Mouse (Mus musculus): ENCODE results near the gene Nin. TPM values are rescaled to one million over a fixed set of nuclear protein-coding genes. Genes with fewer than 3 reads are reported as not detected.

Nin gene
- polyA plus RNA-seq, 1 experiment from 2014 or later, result 11.6 TPM

DNA sequence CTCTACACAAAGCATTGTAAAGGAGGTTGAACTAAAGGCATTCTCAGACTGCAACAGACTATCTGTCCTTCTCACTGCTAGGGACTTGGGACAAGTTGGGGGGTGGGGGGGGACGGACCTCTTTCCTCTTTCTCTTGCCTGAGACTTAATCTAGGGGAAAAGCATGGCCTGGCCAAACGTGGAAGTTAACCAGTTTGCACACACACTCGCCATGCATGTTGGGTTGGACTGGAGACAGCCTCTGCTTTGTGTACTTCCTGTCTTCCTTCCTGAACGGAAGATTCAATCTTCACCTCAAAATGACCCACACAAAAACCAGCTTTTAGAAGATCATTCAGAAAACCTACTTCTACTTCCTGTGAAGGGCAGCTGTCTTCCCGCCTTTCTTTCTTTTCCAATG, 11.7 kb downstream of the Nin start:
- H3K27me3 ChIP-seq (replicated peaks), result no peaks in the 10 kb centered on the region
- H3K4me3 ChIP-seq (replicated peaks), result no peak overlapping the region
- no peak for ATAC-seq (ENCODE audit: insufficient read depth, low FRiP score, low read depth)
- H3K4me2 ChIP-seq, result no peak overlapping the region
- H3K9ac ChIP-seq, result no peak overlapping the region
- H3K9me3 ChIP-seq, result no peaks in the 10 kb centered on the region
- H3K27ac ChIP-seq, result no peak overlapping the region
- WGBS, result 70% methylated on average over 5 of the region's 5 CpGs
- peaks cover 8% of the 10 kb centered on the region; the same call in 1 of the 2 replicates for H3K4me1 ChIP-seq
- no peaks in the 10 kb centered on the region for H3K36me3 ChIP-seq

DNA sequence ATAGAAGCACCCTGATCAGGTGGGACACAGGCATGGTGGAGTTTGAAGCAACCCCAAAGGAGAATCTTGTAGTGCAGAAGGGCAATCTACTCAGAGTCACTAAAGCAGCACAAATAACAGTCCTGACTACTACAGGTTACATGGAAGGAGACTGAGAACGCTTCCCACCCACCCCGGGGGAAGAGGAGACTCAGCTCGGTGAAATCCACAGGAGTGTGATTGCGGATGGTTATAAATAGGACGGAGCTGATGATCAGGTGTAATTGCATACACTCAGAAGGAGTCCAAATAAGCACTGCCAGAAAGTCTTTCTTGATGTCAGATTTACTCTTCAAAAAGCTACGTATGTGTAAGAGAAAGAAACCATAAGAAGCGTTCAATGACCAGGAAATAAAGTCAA, 15.6 kb downstream of the Nin start:
- Histone ChIP-seq H3K9ac (no peak overlapping the region), H3K36me3 (no peaks in the 10 kb centered on the region), H3K27me3 (replicated peaks) (no peaks in the 10 kb centered on the region), H3K4me2 (no peak overlapping the region), H3K9me3 (no peaks in the 10 kb centered on the region), H3K4me3 (replicated peaks) (no peak overlapping the region), H3K27ac (no peak overlapping the region), H3K4me1 (no peaks in the 10 kb centered on the region)
- no peak for ATAC-seq (ENCODE audit: insufficient read depth, low FRiP score, low read depth)
- 84% methylated on average over 7 of the region's 7 CpGs for WGBS

DNA sequence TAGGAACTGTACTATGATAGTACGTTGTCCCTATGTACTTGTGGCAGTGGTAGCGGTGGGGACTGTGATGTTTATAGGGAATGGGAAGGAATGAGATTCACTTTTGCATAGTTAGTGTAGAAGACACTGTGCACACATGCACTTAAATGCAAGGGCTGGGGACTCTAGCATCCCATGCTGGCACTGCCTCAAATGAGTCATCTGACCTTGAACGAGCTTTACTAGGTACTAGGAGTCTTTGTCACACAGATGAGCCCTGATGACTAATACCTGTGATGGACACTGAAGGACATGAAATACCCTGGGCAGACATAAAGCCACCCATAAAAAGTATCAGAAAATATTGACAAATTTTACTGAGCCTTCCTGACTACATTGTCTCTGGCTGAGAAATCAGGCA, 16.2 kb downstream of the Nin start:
- WGBS, result 83% methylated on average over 3 of the region's 3 CpGs
- Histone ChIP-seq H3K4me3 (replicated peaks) (no peak overlapping the region), H3K4me1 (no peaks in the 10 kb centered on the region), H3K36me3 (no peaks in the 10 kb centered on the region), H3K27ac (no peak overlapping the region), H3K27me3 (replicated peaks) (no peaks in the 10 kb centered on the region), H3K9ac (no peak overlapping the region), H3K9me3 (no peaks in the 10 kb centered on the region), H3K4me2 (no peak overlapping the region)
- no peak for ATAC-seq (ENCODE audit: insufficient read depth, low FRiP score, low read depth)

DNA sequence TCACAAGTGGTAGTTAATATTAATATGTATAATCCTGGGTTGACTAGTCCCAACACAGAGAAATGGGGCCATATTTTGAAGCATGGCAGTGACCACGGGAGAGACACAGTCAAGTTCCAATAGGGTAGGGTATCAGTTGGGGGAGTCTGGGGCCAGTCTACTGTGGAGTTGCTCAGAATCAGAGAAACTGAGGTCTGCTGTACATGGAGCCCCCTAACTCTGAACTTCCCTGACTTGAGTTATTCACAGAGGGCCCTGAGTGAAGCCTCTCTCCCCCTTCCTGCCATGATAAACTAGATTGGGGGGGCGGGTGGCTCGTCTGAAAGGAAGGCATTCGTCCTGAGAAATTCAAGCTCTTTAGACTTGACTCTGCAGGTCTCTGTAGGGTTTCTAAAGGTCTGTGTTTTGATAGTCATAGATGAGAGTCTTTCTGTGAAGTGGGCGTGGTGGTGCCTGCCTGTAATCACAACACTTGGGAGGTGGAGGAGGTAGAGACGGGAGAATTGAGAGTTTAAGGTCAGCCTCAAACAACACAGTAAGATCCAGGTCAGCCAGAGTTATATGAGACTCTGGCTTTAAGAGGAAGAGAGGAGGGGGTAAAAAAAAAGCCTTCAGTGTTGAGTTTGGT, 20.1 kb downstream of the Nin start:
- Histone ChIP-seq H3K27me3 (replicated peaks) (no peaks in the 10 kb centered on the region), H3K36me3 (no peaks in the 10 kb centered on the region), H3K4me3 (replicated peaks) (no peak overlapping the region), H3K4me2 (no peak overlapping the region), H3K27ac (no peak overlapping the region), H3K9ac (no peak overlapping the region), H3K9me3 (no peaks in the 10 kb centered on the region), H3K4me1 (no peaks in the 10 kb centered on the region)
- ATAC-seq (ENCODE audit: insufficient read depth, low FRiP score, low read depth), result no peak
- 75% methylated on average over 6 of the region's 6 CpGs for WGBS

DNA sequence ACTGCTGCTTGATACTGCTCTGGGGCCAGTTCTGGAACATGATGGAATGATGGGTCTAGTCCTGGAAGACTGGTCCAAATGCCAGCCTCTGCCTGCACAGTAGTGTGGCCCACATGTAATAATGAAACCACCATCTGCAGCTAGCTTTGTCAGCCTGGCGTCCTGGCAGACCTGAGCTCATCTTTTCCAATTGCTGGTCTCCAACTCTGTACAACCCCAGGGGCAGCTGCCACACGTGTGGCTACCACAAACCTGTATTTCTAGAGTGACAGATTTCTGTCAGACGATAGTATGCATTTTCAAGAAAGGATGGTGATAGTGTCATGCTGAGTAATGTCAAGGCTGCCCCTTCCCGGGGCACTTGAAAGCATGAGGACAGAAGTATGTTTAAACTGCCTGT, 25.2 kb downstream of the Nin start:
- Histone ChIP-seq H3K9ac (no peak overlapping the region), H3K4me2 (no peak overlapping the region), H3K4me3 (replicated peaks) (no peak overlapping the region), H3K27me3 (replicated peaks) (no peaks in the 10 kb centered on the region), H3K36me3 (no peaks in the 10 kb centered on the region; the same call in 1 of the 2 replicates), H3K27ac (no peak overlapping the region), H3K4me1 (no peaks in the 10 kb centered on the region; the same call in 1 of the 2 replicates), H3K9me3 (no peaks in the 10 kb centered on the region)
- no peak for ATAC-seq (ENCODE audit: insufficient read depth, low FRiP score, low read depth)
- WGBS, result 83% methylated on average over 4 of the region's 4 CpGs

DNA sequence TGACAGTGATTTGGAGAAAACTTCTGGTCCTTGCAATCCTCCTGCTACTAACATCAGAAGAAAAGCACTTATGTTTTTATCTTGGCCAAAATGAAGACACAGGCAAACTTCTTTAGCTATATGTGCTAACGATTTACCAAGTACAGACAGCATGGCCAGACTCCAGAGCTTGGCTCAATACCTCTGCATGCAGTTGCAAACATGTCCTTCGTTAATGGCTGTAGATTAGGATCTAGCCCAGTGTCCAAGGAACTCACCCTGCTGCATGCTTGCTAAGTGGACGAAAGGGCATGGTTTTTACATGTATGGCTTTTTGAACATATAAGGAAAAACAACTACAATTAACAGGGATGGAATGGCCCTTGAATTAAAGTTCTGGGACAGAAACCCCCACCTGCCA, 28.2 kb downstream of the Nin start:
- no peak overlapping the region for H3K27ac ChIP-seq
- H3K4me3 ChIP-seq (replicated peaks), result no peak overlapping the region
- H3K27me3 ChIP-seq (replicated peaks), result no peaks in the 10 kb centered on the region
- 73% methylated on average over 3 of the region's 3 CpGs for WGBS
- no peak overlapping the region for H3K4me2 ChIP-seq
- no peak overlapping the region for H3K9ac ChIP-seq
- no peaks in the 10 kb centered on the region; the same call in 1 of the 2 replicates for H3K4me1 ChIP-seq
- no peaks in the 10 kb centered on the region for H3K9me3 ChIP-seq
- no peaks in the 10 kb centered on the region; the same call in 1 of the 2 replicates for H3K36me3 ChIP-seq
- no peak for ATAC-seq (ENCODE audit: insufficient read depth, low FRiP score, low read depth)

DNA sequence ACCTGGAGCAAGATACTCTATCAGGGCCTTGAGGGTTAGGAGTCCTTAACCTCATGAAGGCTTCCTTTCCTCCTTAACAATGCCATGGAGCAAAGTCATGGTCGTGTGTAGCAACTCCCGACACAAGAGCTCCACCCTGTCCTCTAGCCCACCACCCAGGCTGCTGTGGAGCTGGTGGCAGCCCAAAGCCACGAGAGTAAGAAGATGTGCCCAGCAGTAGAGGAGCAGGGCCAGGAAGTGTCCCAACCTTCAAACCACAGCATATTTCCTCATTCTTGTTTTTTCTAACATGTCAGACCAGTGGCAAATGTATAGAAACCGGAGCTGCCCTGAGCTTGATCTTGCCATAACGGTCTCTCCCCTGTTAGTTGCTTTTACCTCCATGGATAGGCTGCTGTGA, 29.3 kb downstream of the Nin start:
- ATAC-seq (ENCODE audit: insufficient read depth, low FRiP score, low read depth), result no peak
- no peaks in the 10 kb centered on the region for H3K9me3 ChIP-seq
- H3K27me3 ChIP-seq (replicated peaks), result no peaks in the 10 kb centered on the region
- no peaks in the 10 kb centered on the region; the same call in 1 of the 2 replicates for H3K4me1 ChIP-seq
- no peak overlapping the region for H3K4me3 ChIP-seq (replicated peaks)
- H3K36me3 ChIP-seq, result no peaks in the 10 kb centered on the region; the same call in 1 of the 2 replicates
- H3K4me2 ChIP-seq, result no peak overlapping the region
- no peak overlapping the region for H3K27ac ChIP-seq
- WGBS, result 87% methylated on average over 5 of the region's 5 CpGs
- H3K9ac ChIP-seq, result no peak overlapping the region

DNA sequence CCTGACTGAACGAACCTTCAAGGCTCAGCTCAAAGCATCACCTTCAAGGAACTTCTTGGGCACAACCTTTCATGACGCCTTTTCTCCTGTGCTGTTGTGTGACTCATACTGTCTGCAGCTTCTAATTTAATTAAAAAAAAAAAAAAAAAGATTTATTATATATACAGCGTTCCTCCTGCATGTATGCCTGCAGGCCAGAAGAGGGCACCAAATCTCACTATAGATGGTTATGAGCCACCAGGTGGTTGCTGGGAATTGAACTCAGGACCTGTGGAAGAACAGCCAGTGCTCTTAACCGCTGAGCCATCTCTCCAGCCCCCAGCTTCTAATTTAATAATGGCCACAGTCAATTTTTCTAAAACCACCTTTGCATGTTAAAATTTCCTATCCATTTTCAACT, 29.8 kb downstream of the Nin start:
- no peaks in the 10 kb centered on the region for H3K9me3 ChIP-seq
- 91% methylated on average over 4 of the region's 4 CpGs for WGBS
- no peak overlapping the region for H3K9ac ChIP-seq
- H3K36me3 ChIP-seq, result no peaks in the 10 kb centered on the region; the same call in 1 of the 2 replicates
- H3K27me3 ChIP-seq (replicated peaks), result no peaks in the 10 kb centered on the region
- H3K4me2 ChIP-seq, result no peak overlapping the region
- H3K4me1 ChIP-seq, result no peaks in the 10 kb centered on the region; the same call in 1 of the 2 replicates
- H3K4me3 ChIP-seq (replicated peaks), result no peak overlapping the region
- no peak overlapping the region for H3K27ac ChIP-seq
- no peak for ATAC-seq (ENCODE audit: insufficient read depth, low FRiP score, low read depth)

DNA sequence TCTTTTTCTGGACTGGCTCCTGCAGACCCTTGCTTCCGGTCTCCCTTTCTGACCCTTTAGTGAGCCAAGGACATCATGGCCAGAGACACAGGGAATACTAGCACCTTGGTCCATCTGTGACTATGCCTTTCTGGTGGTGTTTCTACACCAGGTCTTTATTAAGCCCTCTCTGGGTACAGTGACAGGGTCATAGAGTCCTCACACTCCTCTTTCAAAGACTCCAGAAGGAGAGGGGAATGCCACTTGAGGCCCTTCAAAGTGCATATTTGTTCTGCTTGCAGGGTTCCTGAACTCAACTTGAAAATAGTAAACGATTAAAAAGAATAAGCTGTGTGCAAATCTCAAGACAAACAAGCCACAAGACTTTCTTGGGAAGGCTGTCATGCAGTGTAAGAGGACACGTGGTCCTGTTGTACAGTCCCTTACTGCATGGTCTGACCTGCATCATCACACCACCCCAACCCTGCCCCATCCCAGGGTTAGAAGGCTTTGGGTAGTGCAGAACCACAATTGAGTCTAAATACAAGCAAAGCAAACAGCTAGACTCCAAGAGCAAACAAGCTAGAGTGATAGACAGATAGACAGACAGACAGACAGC, 30.5 kb downstream of the Nin start:
- 76% methylated on average over 3 of the region's 3 CpGs for WGBS
- H3K4me1 ChIP-seq, result no peaks in the 10 kb centered on the region; the same call in 1 of the 2 replicates
- H3K27ac ChIP-seq, result no peak overlapping the region
- no peak overlapping the region for H3K4me3 ChIP-seq (replicated peaks)
- H3K4me2 ChIP-seq, result no peak overlapping the region
- ATAC-seq (ENCODE audit: insufficient read depth, low FRiP score, low read depth), result no peak
- no peaks in the 10 kb centered on the region; the same call in 1 of the 2 replicates for H3K36me3 ChIP-seq
- H3K27me3 ChIP-seq (replicated peaks), result no peaks in the 10 kb centered on the region
- no peak overlapping the region for H3K9ac ChIP-seq
- H3K9me3 ChIP-seq, result no peaks in the 10 kb centered on the region

DNA sequence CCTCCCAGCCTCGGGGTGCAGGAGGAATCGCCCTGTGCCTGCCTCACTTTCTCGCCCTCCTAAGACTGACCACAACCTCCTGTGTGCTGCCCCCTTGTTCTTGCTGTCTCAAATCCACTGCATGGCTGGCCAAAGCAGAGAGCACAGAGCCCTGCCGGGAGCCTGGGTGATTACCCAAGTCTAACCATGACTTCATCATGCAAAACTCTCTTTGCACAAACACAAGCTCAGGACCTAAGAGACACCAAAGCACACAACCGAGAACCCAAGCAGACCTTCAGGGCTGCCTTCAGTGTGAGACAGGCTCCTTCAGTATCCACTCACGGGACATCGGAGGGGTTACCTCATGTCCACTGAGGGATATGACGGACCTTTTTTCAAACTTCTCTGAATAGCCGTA, 31.0 kb downstream of the Nin start:
- Histone ChIP-seq H3K9ac (no peak overlapping the region), H3K9me3 (no peaks in the 10 kb centered on the region), H3K4me1 (no peaks in the 10 kb centered on the region; the same call in 1 of the 2 replicates), H3K36me3 (no peaks in the 10 kb centered on the region; the same call in 1 of the 2 replicates), H3K27me3 (replicated peaks) (no peaks in the 10 kb centered on the region), H3K27ac (no peak overlapping the region), H3K4me2 (no peak overlapping the region), H3K4me3 (replicated peaks) (no peak overlapping the region)
- 83% methylated on average over 9 of the region's 9 CpGs for WGBS
- ATAC-seq (ENCODE audit: insufficient read depth, low FRiP score, low read depth), result no peak

DNA sequence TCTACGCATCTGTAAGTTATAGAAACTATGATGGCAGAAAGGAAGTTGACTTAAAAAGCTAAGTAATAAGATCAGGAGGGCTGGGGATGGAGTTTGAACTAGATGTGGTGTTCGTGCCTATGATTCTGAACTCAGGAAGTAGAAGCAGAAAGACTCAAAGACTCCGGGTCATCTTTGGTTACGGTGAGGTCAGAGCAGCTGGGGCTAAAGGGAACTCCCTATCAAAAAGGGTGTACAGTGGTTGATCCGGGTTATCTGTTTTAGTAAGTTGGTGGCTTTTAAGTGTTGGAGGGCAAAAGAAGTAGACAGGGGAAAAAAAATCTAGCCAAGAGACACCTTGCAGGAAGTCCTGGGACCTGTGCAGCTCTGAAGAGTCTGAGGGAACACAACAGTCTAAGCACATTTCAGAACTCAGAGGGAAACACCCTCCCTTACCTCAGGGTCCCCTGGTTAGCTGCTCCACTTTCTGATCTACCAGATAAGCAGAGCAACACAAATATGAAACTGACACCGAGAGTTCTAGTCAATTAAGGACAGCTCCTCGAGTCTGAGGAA, 35.0 kb downstream of the Nin start:
- ATAC-seq (ENCODE audit: insufficient read depth, low FRiP score, low read depth), result no peak
- no peak overlapping the region for H3K4me2 ChIP-seq
- 81% methylated on average over 7 of the region's 7 CpGs for WGBS
- H3K9ac ChIP-seq, result no peak overlapping the region
- no peak overlapping the region for H3K27ac ChIP-seq
- no peaks in the 10 kb centered on the region for H3K9me3 ChIP-seq
- no peaks in the 10 kb centered on the region for H3K36me3 ChIP-seq
- H3K4me1 ChIP-seq, result no peaks in the 10 kb centered on the region
- no peaks in the 10 kb centered on the region for H3K27me3 ChIP-seq (replicated peaks)
- H3K4me3 ChIP-seq (replicated peaks), result no peak overlapping the region

DNA sequence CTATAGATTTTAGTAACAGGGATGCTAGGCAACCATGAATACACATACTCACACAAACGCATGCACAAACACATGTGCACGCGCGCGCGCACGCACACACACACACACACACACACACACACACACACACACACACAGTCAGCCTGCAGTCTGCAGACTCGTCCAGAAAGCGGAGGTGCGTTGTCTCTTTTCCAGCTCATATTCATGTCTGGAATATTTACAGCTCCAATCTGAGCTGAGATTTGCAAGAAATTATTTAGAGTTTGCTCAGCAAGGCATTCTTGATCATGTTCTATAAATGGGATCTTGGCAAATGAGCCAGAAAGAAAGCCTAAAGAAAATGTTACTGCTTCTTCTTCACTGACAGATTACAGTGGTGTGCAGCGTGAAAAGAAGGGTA, 37.0 kb downstream of the Nin start:
- no peak overlapping the region for H3K27ac ChIP-seq
- H3K4me2 ChIP-seq, result no peak overlapping the region
- ATAC-seq (ENCODE audit: insufficient read depth, low FRiP score, low read depth), result no peak
- H3K27me3 ChIP-seq (replicated peaks), result no peaks in the 10 kb centered on the region
- no peaks in the 10 kb centered on the region for H3K4me1 ChIP-seq
- no peak overlapping the region for H3K4me3 ChIP-seq (replicated peaks)
- H3K9ac ChIP-seq, result no peak overlapping the region
- no peaks in the 10 kb centered on the region for H3K36me3 ChIP-seq
- no peaks in the 10 kb centered on the region for H3K9me3 ChIP-seq
- WGBS, result 91% methylated on average over 11 of the region's 11 CpGs
